Mouse (Mus musculus): ENCODE measurements around the gene Serpina3c. TPM values are rescaled to one million over a fixed set of nuclear protein-coding genes. Genes with fewer than 3 reads are reported as not detected.

Serpina3c gene
- total RNA-seq (2023): not detected

DNA sequence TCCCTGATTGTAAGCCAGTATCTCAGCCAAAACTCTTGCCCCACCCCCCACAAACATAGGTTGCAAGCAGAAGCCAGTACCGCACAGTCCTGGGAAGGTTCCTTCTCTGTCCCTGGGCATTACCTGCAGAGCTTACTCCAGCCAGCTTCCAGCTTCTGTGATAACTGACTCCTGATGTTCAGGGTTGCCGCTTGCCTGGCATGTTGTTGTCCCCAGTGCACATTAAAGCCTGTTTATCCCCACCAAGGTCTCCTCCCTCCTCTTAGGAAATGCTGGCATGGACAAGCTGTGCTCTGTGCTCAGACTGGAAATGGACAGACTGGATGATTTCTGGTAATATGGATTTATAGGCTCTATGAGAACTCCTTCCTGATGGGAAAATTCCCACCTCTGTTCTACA, at the start of gene Serpina3c:
Serpina3c (minus strand) TSS at position 215 of the 400 bp plus-strand sequence.

DNA sequence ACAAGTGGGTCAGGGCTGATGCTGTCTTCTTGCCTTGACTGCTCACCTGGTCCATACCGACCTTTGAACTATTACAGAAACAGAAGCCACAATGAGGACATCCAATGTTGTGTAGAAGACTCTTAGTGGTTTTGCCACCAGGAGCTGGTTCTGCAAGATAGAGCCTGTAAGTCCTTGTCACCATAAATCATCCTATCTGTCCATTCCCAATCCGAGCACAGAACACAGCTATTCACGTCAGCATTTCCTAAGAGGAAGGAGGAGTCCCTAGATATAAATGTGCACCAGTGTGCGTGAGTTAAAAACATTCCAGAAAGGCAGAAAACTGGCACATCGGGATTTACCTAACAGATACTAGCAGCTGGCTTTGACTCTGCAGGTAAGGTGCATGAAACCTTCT, 26.0 kb downstream of the Serpina3c start, which contains the start of gene Serpina3b:
Serpina3b (plus strand) TSS at position 301 of the 400 bp plus-strand sequence.

DNA sequence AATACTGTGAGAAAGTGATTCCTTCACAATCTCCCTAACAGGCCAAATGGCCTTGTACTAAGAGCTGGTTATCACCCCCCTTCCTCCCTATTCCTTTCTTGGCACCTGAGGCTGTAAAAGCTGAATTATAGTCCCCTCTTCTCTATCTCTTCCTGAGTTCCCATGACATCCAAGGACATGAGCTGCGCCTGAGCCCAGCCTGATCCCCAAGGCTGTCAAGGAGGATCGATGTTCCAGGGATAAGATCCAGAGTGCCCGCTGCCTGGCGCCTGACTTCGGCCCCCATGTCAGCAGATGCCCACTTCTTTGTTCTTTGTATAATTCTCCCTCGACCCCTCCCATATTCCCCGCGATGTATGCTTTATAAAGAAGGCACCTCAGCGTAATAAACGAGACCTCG, 41.3 kb downstream of the Serpina3c start, which contains the start of gene Serpina3a:
Serpina3a (plus strand) TSS at position 392 of the 400 bp plus-strand sequence.

DNA sequence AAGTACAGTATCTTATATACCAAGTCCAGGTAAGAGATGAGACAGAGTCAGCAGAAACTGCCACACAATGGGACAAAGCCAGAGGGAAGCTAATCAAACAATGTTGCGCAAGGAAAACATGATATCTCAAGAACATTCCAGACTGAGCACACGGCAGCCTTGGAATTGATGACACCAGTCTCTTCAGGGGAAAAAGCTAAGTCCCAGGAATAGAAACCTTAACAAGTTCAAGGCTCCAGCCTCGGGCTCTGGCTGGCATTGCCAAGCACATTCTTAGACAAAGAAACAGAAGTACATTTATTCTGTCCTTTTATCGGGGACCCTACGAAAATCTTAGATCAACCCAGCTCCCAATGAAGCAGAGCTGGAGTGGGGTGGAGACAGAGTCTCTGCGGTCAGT, 52.9 kb downstream of the Serpina3c start, which contains the start of gene Serpina5:
Serpina5 (plus strand) TSS at position 346 of the 400 bp plus-strand sequence.

Other genes starting within 250 kb of the Serpina3c start
- gene Serpina1c, start 249.0 kb downstream of the Serpina3c start, total RNA-seq (2023): 1 to 10 TPM in 1 of 2 experiments, under 1 TPM in 1; 0.79 to 1.2 TPM
- gene Serpina1e, start 194.9 kb downstream of the Serpina3c start, total RNA-seq (2023): under 1 TPM in 1 of 2 experiments, not detected in 1; 0.35 TPM
- gene Serpina11, start 163.9 kb downstream of the Serpina3c start, total RNA-seq (2023): under 1 TPM in 1 of 2 experiments, not detected in 1; 0.37 TPM
- not detected for gene Serpina9, start 140.1 kb downstream of the Serpina3c start, total RNA-seq (2023)
- not detected for gene Serpina12, start 109.4 kb downstream of the Serpina3c start, total RNA-seq (2023)
- not detected for gene Serpina5, start 52.8 kb downstream of the Serpina3c start, total RNA-seq (2023)
- not detected for gene Serpina3a, start 41.1 kb downstream of the Serpina3c start, total RNA-seq (2023)
- gene Serpina3b, start 25.9 kb downstream of the Serpina3c start, total RNA-seq (2023): under 1 TPM in 1 of 2 experiments, not detected in 1; 0.20 TPM
- under 1 TPM in 1 of 2 experiments, not detected in 1; 0.18 TPM for gene Serpina3f, start 60.7 kb upstream of the Serpina3c start, total RNA-seq (2023)
- gene Serpina3g, start 82.4 kb upstream of the Serpina3c start, total RNA-seq (2023): 1 to 10 TPM; 1.8 to 2.1 TPM
- not detected for gene Serpina3i, start 109.3 kb upstream of the Serpina3c start, total RNA-seq (2023)
- gene Serpina3j, start 160.7 kb upstream of the Serpina3c start, total RNA-seq (2023): not detected
- not detected for gene Serpina3k, start 184.6 kb upstream of the Serpina3c start, total RNA-seq (2023)
- not detected for gene Serpina3m, start 184.6 kb upstream of the Serpina3c start, total RNA-seq (2023)

All from neutrophil, adult 83 days (primary cell).